Mouse (Mus musculus): ENCODE measurements around the gene Gm4201.
"Not testable (repeated sequence)": the region's sequence is repeated elsewhere in the genome, so short reads cannot be mapped to it uniquely, and the experiment has no call there.

DNA sequence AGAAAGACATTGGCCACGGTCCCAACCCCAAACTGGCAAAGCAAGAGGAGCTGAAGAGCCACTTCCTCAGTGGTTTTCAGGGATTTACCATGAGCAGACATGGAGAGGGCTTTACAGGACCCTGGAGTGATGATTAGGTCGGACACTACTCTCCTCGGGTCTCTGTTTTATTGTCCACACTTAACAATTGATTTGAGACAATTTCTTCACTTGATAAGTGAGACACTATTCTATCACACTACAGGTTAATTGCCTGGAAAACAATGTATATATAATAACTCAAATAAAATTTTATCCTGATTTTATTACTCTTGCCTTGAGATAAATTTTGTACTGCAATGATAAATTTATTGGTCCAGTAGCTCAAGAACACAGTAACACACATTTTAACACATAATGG, at the start of gene Gm4201:
- TF ChIP-seq CTCF, EP300 (IDR thresholded peaks at IDR 0.05): not testable (repeated sequence)

Measured in lung, postnatal 0 days (tissue).